Mouse (Mus musculus): ENCODE results near the gene Gimap9.

DNA sequence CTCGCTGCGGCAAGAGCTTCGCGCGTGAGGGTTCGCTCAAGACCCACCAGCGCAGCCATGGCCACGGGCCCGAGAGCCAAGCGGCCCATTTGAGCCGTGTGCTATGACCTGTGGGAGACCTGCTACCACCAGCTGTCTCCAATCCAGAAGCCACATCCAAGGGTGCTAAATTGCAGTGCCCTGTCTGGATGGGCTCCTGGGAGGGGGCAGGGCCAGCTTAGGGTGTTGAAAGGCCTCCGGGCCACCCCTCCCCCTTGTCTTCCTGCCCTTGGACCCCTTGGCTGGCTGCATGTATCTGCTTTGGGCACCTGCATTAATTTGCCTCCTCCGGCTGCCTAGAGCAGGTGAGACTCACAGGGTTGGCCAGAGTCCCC is 46.3 kb upstream of the Gimap9 start:
- TF ChIP-seq POLR2A (IDR thresholded peaks at IDR 0.05; ENCODE audit: borderline replicate concordance, insufficient read depth, low read length) (no peak), CTCF (IDR thresholded peaks at IDR 0.05; ENCODE audit: borderline replicate concordance, insufficient read depth, low read depth, low read length) (no peak)

Measured in cerebellum, adult 2 months (tissue).